Mouse (Mus musculus) frontal cortex, adult (tissue): ENCODE measurements at regions not wholly inside any gene's neighbourhood (a gene's known extent, or its start where the extent isn't known, plus 50 kb on each side); places are given as distances from the start of the nearest gene placed in this dataset.

ENCODE experiments used
- ATAC-seq: cut with Nextera tagmentation; 2 replicates; pipeline ENCODE4 v1.9.2; 2017; ENCODE audit warnings: mild to moderate bottlenecking, moderate library complexity, mixed read lengths; ENCODE audit not compliant: low TSS enrichment

DNA sequence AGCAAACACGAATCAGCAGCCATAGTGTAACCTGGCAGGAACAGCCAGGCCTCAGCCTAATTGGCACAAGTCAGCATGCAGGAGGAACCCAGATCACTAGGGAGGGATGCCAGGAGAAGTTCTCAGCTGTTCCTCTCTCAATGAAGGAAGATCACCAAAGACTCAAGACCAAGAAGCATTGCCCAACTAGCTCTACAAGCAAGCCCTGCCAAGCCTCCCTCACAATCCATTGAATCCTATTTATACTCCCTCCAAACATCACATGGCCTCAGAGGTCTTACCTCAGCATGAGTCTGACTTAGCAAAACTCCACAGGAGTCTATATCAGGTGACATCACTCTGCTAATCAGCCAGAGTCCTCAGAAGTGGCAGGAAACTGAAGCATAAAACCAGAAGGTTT, 135.1 kb downstream of the Rbm43 start:
- no peak for ATAC-seq

DNA sequence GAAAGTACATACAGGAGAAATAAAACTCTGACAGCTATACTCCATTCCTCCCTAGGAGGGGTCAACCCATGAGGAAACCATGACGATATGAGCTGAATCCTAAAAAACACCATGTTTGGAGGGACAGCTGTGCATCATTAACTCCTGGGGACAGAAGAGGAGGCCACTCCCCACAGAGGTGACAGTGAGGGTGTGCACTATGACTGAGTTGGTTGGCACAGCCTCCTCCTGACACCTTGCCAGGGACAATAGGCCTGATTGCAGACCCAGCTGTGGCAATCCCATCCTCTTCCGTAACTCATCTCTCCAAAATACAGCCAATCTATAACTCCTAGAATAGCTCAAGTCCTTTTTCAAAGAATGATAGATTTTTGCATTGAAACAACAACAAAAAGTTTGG, 112.0 kb downstream of the Rbm43 start:
- peak; percentile 57; the same call in 1 of the 2 replicates for ATAC-seq

- peak; percentile 64; the same call in 1 of the 2 replicates for ATAC-seq
These were observed 104.5 kb downstream of the Rbm43 start for GRCm38 (mm10) chr2:51830286-51830944.

DNA sequence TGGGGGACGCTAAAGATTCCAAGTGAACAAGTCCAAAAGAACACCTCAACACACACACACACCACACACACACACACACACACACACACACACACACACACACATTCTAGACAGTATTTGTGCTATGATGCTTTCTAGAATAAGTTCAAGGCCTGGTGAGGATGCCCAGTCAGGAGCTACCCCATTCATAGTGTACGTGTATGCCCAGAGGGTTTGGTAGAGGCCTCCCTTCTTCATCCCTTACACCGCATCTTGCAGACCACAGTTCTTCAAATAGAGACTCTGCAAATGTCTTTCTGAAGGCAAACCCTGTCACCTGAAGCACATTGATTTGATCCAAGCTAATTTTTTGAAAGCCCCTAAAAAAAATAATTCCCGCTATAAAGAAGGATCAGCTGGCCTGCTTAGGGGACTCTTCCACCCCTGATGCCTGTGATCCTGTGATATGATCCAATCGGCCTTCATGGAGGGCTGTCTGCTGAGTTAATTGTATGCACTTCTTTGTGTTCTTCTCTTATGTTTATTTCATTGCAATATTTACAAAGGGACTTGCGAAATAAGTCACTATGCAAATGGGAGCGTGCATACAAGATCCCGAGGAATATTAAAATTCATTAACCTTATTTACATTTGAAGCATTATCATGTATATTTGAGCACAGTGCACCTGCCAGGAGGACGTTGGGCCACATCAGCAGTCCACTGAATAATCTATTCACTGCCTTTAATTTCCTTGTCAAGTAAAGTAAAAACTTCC, 103.8 kb downstream of the Rbm43 start:
- ATAC-seq, result no peak

GRCm38 (mm10) chr2:51837864-51838263, 97.1 kb downstream of the Rbm43 start:
- peak; percentile 94 for ATAC-seq

DNA sequence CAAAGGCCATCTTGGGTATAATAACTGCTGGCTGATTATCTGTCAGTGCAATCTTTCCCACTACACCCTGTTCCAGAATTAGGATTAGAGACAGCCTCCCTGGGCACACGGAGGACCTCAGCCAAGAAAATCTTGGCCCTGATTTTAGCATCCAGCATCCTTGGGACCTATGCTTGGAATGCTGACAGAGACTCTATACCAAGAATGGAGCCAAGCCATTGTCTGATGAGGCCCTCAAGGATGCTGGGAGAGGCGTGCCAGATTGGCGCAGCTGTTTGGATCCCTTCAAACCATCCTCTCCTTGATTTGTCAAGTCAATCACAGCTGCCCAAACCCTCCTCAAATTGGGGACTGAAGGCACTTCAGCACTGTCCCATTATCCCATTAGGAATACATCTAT, 94.2 kb downstream of the Rbm43 start:
- no peak for ATAC-seq

DNA sequence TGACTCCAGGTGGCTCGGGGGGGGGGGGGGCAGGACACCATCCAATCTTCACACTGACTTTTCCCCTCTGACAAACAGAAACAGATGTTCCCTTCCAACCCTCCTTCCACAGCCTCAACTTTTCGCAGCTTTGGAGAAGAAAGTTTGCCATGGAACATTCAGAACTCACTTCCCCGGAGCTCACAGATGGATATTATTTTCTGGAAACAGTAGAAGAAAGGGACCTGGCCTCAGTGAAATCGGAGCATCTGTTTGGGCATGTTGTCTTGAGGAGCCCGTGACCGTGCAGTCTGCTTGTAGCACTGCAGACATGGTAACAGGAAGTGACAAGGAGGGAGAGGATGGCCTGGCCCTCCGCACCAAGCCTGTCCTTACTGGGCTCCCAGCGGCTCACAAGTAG, 90.1 kb downstream of the Rbm43 start:
- peak; percentile 45; the same call in 1 of the 2 replicates for ATAC-seq

- no peak for ATAC-seq
These were observed 87.4 kb downstream of the Rbm43 start for GRCm38 (mm10) chr2:51847556-51847955.

DNA sequence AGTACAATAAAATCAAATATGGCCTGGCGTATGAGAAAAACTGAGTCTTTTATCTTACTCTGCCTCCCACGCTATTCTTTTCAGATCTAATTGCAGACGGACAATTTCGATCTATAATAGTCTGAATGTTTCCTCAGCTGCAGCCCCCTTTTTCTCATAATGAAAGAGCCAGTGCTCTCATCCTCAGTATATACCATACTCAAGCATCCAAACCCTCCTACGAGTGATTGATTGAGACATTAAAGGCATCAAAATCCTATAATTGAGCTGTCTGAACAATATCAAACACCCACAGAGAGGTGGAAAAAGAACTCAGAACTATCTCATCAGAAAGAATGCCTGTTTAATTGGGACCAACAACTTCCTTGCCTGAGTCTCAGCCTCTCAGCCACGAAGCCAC, 87.0 kb downstream of the Rbm43 start:
- ATAC-seq, result no peak

DNA sequence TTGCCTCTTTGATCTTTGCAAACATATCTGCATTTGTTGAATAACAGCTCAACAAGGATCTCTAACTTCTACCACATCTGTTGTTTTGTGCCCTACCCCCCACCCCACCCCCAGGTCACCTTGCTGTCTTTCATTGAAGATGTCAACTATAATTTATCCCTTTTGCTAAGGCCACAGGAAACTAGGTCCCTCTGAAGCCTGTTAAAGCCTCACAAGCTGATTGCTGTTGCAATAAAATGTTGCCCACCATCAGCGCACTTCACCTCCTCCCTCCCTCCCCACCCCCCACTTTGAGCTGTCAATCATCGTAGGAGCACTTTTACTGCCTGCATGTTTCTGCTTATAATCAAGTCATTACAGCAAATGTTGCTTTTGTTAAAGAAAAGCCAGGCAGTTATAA, 86.5 kb downstream of the Rbm43 start:
- ATAC-seq, result no peak

- ATAC-seq, result no peak
These were observed 84.4 kb downstream of the Rbm43 start for GRCm38 (mm10) chr2:51850581-51850980.

GRCm38 (mm10) chr2:51851711-51852110, 83.3 kb downstream of the Rbm43 start:
- no peak for ATAC-seq

DNA sequence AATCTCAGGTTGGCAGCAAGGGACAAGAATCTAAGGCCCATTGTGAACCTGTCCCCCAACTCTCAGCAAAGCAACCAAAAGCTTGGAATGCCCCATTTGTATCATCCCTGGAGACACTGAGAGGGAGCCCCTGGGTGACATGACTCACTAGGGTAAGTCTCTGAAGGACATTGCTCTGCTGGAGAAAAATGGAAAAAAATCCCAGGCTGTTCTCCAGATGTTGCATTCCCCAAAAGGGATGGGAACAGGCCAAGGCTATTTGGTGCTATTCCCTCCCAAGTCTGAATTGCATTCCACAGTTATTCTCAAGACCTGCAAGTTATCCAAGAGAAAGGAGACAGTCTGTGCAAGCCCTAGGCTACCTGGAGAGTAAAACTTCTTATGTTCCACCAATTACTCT, 77.7 kb downstream of the Rbm43 start:
- ATAC-seq, result no peak

- ATAC-seq, result peak; percentile 64
These were observed 68.9 kb downstream of the Rbm43 start for GRCm38 (mm10) chr2:51866045-51866444.

DNA sequence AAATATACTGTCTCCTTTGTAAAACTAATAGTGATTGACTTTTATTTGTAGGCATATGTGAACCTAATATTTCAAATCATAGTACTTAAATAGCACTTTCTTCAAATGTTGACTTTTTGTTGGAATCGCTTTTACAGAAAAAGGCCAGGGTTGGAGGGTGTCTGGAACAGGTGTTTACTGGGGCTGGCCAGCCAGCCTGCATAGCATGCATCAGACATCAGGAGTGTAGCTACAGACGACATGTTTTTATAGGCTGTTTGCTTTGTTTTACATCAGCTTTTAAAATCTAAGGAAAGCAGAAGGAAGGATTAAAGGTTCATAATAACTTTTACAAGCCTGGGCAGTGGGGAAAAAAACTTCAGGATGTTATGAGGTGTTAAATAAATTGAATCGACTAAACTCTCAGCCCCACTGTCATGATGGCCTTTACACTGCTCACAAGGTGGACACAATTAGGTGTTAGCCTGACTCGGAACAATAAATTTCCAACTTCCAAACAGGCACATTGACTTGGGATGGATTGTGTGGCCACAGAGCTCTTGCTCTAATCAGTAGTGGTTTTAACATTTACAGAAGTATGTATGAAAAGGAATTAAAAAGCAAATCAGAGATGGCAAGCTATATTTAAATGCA, 66.0 kb downstream of the Rbm43 start:
- no peak for ATAC-seq

GRCm38 (mm10) chr2:51871571-51871970, 63.4 kb downstream of the Rbm43 start:
- no peak for ATAC-seq
